14 mouse cellular contexts compared by ENCODE assay signal in genomic region chr6:135899225-135899624, GRCm38 (mm10).
DNase-seq lines count a peak whose midpoint lies in the region; ATAC-seq lines count a peak whose summit lies in the region.
"Had no signal": no experiment of that assay in that cellular context is flagged by ENCODE, and none has a peak within 500 bp of the region (broad histone marks: within the 10 kb centered on the region; RNA-seq: fewer than 3 reads in every experiment).

No protein-coding gene starts in this region.

- no peaks in the 10 kb centered on the region for H3K27me3 ChIP-seq in liver, embryonic 11.5 days (replicated peaks; ENCODE audit: control insufficient read depth, insufficient read depth, low read length)
- no peaks in the 10 kb centered on the region for H3K27me3 ChIP-seq in liver, embryonic 12.5 days (replicated peaks)
- H3K27me3 ChIP-seq in embryonic facial prominence, embryonic 10.5 days (replicated peaks; ENCODE audit: low read depth, poor library complexity, severe bottlenecking): no peaks in the 10 kb centered on the region
- H3K27me3 ChIP-seq: neural tube, embryonic 13.5 days had no signal

- no peak overlapping the region for H3K9ac ChIP-seq in liver, embryonic 11.5 days (ENCODE audit: low read depth, low read length)
- H3K9ac ChIP-seq in liver, embryonic 12.5 days: no peak overlapping the region
- H3K9ac ChIP-seq: heart, embryonic 13.5 days; neural tube, embryonic 13.5 days had no signal

- no peak for ATAC-seq in liver, embryonic 11.5 days (replicated peaks; ENCODE audit: low FRiP score)
- no peak for ATAC-seq in liver, embryonic 12.5 days
- peak; percentile 38 to 42; a peak in 2 of 4 replicates for ATAC-seq in hematopoietic stem cell, adult 5-6 weeks (replicated peaks in 1 of 2; ENCODE audit: insufficient read depth in 1 of 2, low FRiP score in 2 of 2, low TSS enrichment in 1 of 2, low read depth in 1 of 2, poor library complexity in 2 of 2, severe bottlenecking in 2 of 2)
- ATAC-seq in megakaryocyte progenitor cell, adult 5-6 weeks (replicated peaks; ENCODE audit: poor library complexity): peak; percentile 39
- ATAC-seq: forebrain, embryonic 14.5 days had no signal

- DNase-seq in liver, embryonic 11.5 days (ENCODE audit: low spot score): peak; percentile 12
- no peak for DNase-seq in urinary bladder, postnatal 14 days (ENCODE audit: low spot score)
- DNase-seq in embryonic facial prominence, embryonic 10.5 days (ENCODE audit: low spot score): no peak
- DNase-seq in cerebellum, adult 11 months: no peak
- DNase-seq: cerebellum, adult 18-20 months; gastrocnemius, postnatal 25 days had no signal

- H3K36me3 ChIP-seq in liver, embryonic 11.5 days (ENCODE audit: control insufficient read depth, insufficient read depth, low read length): no peaks in the 10 kb centered on the region
- H3K36me3 ChIP-seq in liver, embryonic 12.5 days: no peaks in the 10 kb centered on the region
- H3K36me3 ChIP-seq in embryonic facial prominence, embryonic 10.5 days (replicated peaks): no peaks in the 10 kb centered on the region
- H3K36me3 ChIP-seq: G1E; heart, embryonic 13.5 days; hindbrain, embryonic 10.5 days; neural tube, embryonic 13.5 days had no signal

- no peaks in the 10 kb centered on the region for H3K9me3 ChIP-seq in liver, embryonic 11.5 days (ENCODE audit: control insufficient read depth, low read length)
- H3K9me3 ChIP-seq in liver, embryonic 12.5 days (replicated peaks): no peaks in the 10 kb centered on the region
- no peaks in the 10 kb centered on the region for H3K9me3 ChIP-seq in embryonic facial prominence, embryonic 10.5 days
- H3K9me3 ChIP-seq: heart, embryonic 13.5 days; hindbrain, embryonic 10.5 days; neural tube, embryonic 13.5 days had no signal

- 79% methylated on average over 10 of the region's 10 CpGs for WGBS in liver, embryonic 11.5 days
- 62% methylated on average over 10 of the region's 10 CpGs for WGBS in liver, embryonic 12.5 days (ENCODE audit: insufficient replicate concordance)
- 84% methylated on average over 10 of the region's 10 CpGs for WGBS in embryonic facial prominence, embryonic 10.5 days

- no peak overlapping the region for H3K4me2 ChIP-seq in liver, embryonic 11.5 days
- H3K4me2 ChIP-seq in liver, embryonic 12.5 days: no peak overlapping the region
- H3K4me2 ChIP-seq: heart, embryonic 13.5 days; neural tube, embryonic 13.5 days had no signal

- H3K4me3 ChIP-seq in liver, embryonic 11.5 days (ENCODE audit: low read depth, low read length): no peak overlapping the region
- no peak overlapping the region for H3K4me3 ChIP-seq in liver, embryonic 12.5 days
- no peak overlapping the region for H3K4me3 ChIP-seq in embryonic facial prominence, embryonic 10.5 days
- H3K4me3 ChIP-seq: heart, embryonic 13.5 days; hindbrain, embryonic 10.5 days; neural tube, embryonic 13.5 days had no signal

- no peak overlapping the region for H3K27ac ChIP-seq in liver, embryonic 11.5 days (ENCODE audit: low read depth, low read length)
- H3K27ac ChIP-seq in liver, embryonic 12.5 days: no peak overlapping the region
- H3K27ac ChIP-seq in embryonic facial prominence, embryonic 10.5 days (replicated peaks): no peak overlapping the region
- H3K27ac ChIP-seq: heart, embryonic 13.5 days; hindbrain, embryonic 10.5 days; neural tube, embryonic 13.5 days had no signal

- H3K4me1 ChIP-seq in liver, embryonic 11.5 days (replicated peaks; ENCODE audit: control insufficient read depth, insufficient read depth, low read length): no peaks in the 10 kb centered on the region
- no peaks in the 10 kb centered on the region for H3K4me1 ChIP-seq in liver, embryonic 12.5 days
- peaks cover 3% of the 10 kb centered on the region; the same call in 1 of the 2 replicates for H3K4me1 ChIP-seq in embryonic facial prominence, embryonic 10.5 days
- H3K4me1 ChIP-seq: heart, embryonic 13.5 days; hindbrain, embryonic 10.5 days; neural tube, embryonic 13.5 days had no signal

Comparison
In these comparisons a context has a peak if more than half of its experiments do, and no peak if none do; other contexts are left out.
1. ATAC-seq: peak in hematopoietic stem cell, adult 5-6 weeks (2 of 2) and megakaryocyte progenitor cell, adult 5-6 weeks (single experiment); none in liver, embryonic 11.5 days (single experiment) and liver, embryonic 12.5 days (single experiment).